In genomic region chr13:112326403-112326802, GRCm38 (mm10) we compare ENCODE assay signal across 18 mouse cellular contexts. TPM values are rescaled to one million over a fixed set of nuclear protein-coding genes. Genes with fewer than 3 reads are reported as not detected.
"Had no signal": no experiment of that assay in that cellular context is flagged by ENCODE, and none has a peak within 500 bp of the region (broad histone marks: within the 10 kb centered on the region; RNA-seq: fewer than 3 reads in every experiment).

No protein-coding gene starts in this region.

- DNase-seq: kidney, postnatal 14 days; left cerebral cortex, postnatal 4 days; liver; liver, embryonic 13.5 days; liver, postnatal 0 days; lung, postnatal 14 days; retina, postnatal 1 day; thymus, adult 18-20 months; thymus, postnatal 14 days had no signal

- H3K36me3 ChIP-seq: kidney, embryonic 15.5 days; liver, embryonic 13.5 days; lung, embryonic 15.5 days; midbrain, embryonic 15.5 days; neural tube, embryonic 12.5 days had no signal

- H3K9me3 ChIP-seq: kidney, embryonic 15.5 days; liver, embryonic 13.5 days; lung, embryonic 15.5 days; midbrain, embryonic 15.5 days; neural tube, embryonic 12.5 days had no signal

- H3K9ac ChIP-seq: kidney, embryonic 15.5 days; liver, embryonic 13.5 days; liver, postnatal 0 days; lung, embryonic 15.5 days; midbrain, embryonic 15.5 days; neural tube, embryonic 12.5 days had no signal

- H3K4me3 ChIP-seq: kidney, embryonic 15.5 days; liver, embryonic 13.5 days; lung, embryonic 15.5 days; megakaryocyte, embryonic 14.5 days; midbrain, embryonic 15.5 days; neural tube, embryonic 12.5 days had no signal

- H3K27ac ChIP-seq: liver, embryonic 13.5 days; lung, embryonic 15.5 days; macrophage; midbrain, embryonic 15.5 days; neural tube, embryonic 12.5 days had no signal

- ATAC-seq: liver, postnatal 0 days; midbrain, embryonic 15.5 days had no signal

- H3K27me3 ChIP-seq: kidney, embryonic 15.5 days; liver, embryonic 13.5 days; lung, embryonic 15.5 days; midbrain, embryonic 15.5 days; neural tube, embryonic 12.5 days had no signal

- H3K4me2 ChIP-seq: kidney, embryonic 15.5 days; liver, embryonic 13.5 days; lung, embryonic 15.5 days; midbrain, embryonic 11.5 days; midbrain, embryonic 15.5 days; neural tube, embryonic 12.5 days had no signal

- H3K4me1 ChIP-seq: liver, embryonic 13.5 days; megakaryocyte, embryonic 14.5 days had no signal

RNA-seq across cellular contexts. Expression of gene Ankrd55, which starts 38.2 kb away (rescaled TPM):
- total RNA-seq: monocyte, adult 5-6 weeks; neutrophil, adult 5-6 weeks had no signal
- polyA plus RNA-seq: lung, embryonic 15.5 days had no signal
